Mouse (Mus musculus): ENCODE results near the gene Pigb. TPM values are rescaled to one million over a fixed set of nuclear protein-coding genes. Genes with fewer than 3 reads are reported as not detected.

Gene Pigb
- polyA plus RNA-seq, 1 experiment from 2014 or later, result 15.0 TPM

GRCm38 (mm10) chr9:73039222-73039945 is 794 bp downstream of the Pigb start:
- WGBS, result under 1% methylated on average over 49 of the region's 49 CpGs
- Histone ChIP-seq H3K4me3 (peak overlapping the region; percentile 86), H3K9me3 (no peaks in the 10 kb centered on the region), H3K27ac (peak overlapping the region; percentile 92), H3K27me3 (ENCODE audit: insufficient read depth, poor library complexity, severe bottlenecking) (no peaks in the 10 kb centered on the region), H3K36me3 (peaks cover 16% of the 10 kb centered on the region), H3K4me1 (replicated peaks) (peaks cover 17% of the 10 kb centered on the region)
- DNase-seq (ENCODE audit: low spot score), result peak; percentile 93

GRCm38 (mm10) chr9:73033406-73033805 is 6.8 kb downstream of the Pigb start:
- WGBS, result 96% methylated on average over 1 of the region's 1 CpGs
- Histone ChIP-seq H3K27me3 (ENCODE audit: insufficient read depth, poor library complexity, severe bottlenecking) (no peaks in the 10 kb centered on the region), H3K9me3 (no peaks in the 10 kb centered on the region), H3K4me3 (no peak overlapping the region), H3K36me3 (peaks cover 71% of the 10 kb centered on the region), H3K4me1 (replicated peaks) (no peaks in the 10 kb centered on the region), H3K27ac (no peak overlapping the region)
- no peak for DNase-seq (ENCODE audit: low spot score)

GRCm38 (mm10) chr9:73031421-73031820 is 8.8 kb downstream of the Pigb start:
- WGBS, result 68% methylated on average over 4 of the region's 4 CpGs
- peaks cover 2% of the 10 kb centered on the region for H3K4me1 ChIP-seq (replicated peaks)
- H3K4me3 ChIP-seq, result no peak overlapping the region
- H3K27ac ChIP-seq, result no peak overlapping the region
- DNase-seq (ENCODE audit: low spot score), result no peak
- H3K36me3 ChIP-seq, result peaks cover 80% of the 10 kb centered on the region
- no peaks in the 10 kb centered on the region for H3K27me3 ChIP-seq (ENCODE audit: insufficient read depth, poor library complexity, severe bottlenecking)
- no peaks in the 10 kb centered on the region for H3K9me3 ChIP-seq

GRCm38 (mm10) chr9:73030443-73030842 is 9.7 kb downstream of the Pigb start:
- Histone ChIP-seq H3K27ac (no peak overlapping the region), H3K36me3 (peaks cover 73% of the 10 kb centered on the region), H3K27me3 (ENCODE audit: insufficient read depth, poor library complexity, severe bottlenecking) (no peaks in the 10 kb centered on the region), H3K9me3 (no peaks in the 10 kb centered on the region), H3K4me1 (replicated peaks) (peaks cover 10% of the 10 kb centered on the region), H3K4me3 (no peak overlapping the region)
- DNase-seq (ENCODE audit: low spot score), result no peak
- WGBS, result 95% methylated on average over 1 of the region's 1 CpGs

- Histone ChIP-seq H3K36me3 (peaks cover 50% of the 10 kb centered on the region), H3K4me1 (replicated peaks) (peaks cover 10% of the 10 kb centered on the region), H3K4me3 (peak overlapping the region; percentile 26), H3K27ac (peak overlapping the region; percentile 62), H3K9me3 (no peaks in the 10 kb centered on the region), H3K27me3 (ENCODE audit: insufficient read depth, poor library complexity, severe bottlenecking) (no peaks in the 10 kb centered on the region)
- peak; percentile 32 for DNase-seq (ENCODE audit: low spot score)
- 18% methylated on average over 17 of the region's 17 CpGs for WGBS
These were observed 14.2 kb downstream of the Pigb start for GRCm38 (mm10) chr9:73025818-73026636.

- Histone ChIP-seq H3K27me3 (ENCODE audit: insufficient read depth, poor library complexity, severe bottlenecking) (no peaks in the 10 kb centered on the region), H3K4me3 (no peak overlapping the region), H3K36me3 (peaks cover 68% of the 10 kb centered on the region), H3K9me3 (no peaks in the 10 kb centered on the region), H3K4me1 (replicated peaks) (peaks cover under 1% of the 10 kb centered on the region; the same call in 1 of the 2 replicates), H3K27ac (no peak overlapping the region)
- WGBS, result 92% methylated on average over 5 of the region's 5 CpGs
- DNase-seq (ENCODE audit: low spot score), result no peak
These were observed 19.5 kb downstream of the Pigb start for GRCm38 (mm10) chr9:73020566-73021097.

- no peak overlapping the region for H3K4me3 ChIP-seq
- 93% methylated on average over 10 of the region's 10 CpGs for WGBS
- no peaks in the 10 kb centered on the region for H3K9me3 ChIP-seq
- H3K27me3 ChIP-seq (ENCODE audit: insufficient read depth, poor library complexity, severe bottlenecking), result no peaks in the 10 kb centered on the region
- no peaks in the 10 kb centered on the region for H3K4me1 ChIP-seq (replicated peaks)
- H3K36me3 ChIP-seq, result peaks cover 76% of the 10 kb centered on the region
- DNase-seq (ENCODE audit: low spot score), result no peak
- H3K27ac ChIP-seq, result no peak overlapping the region
These were observed 20.3 kb downstream of the Pigb start for GRCm38 (mm10) chr9:73019841-73020240.

GRCm38 (mm10) chr9:73014724-73015123 is 25.5 kb downstream of the Pigb start:
- peaks cover 92% of the 10 kb centered on the region for H3K36me3 ChIP-seq
- no peaks in the 10 kb centered on the region for H3K9me3 ChIP-seq
- no peak overlapping the region for H3K27ac ChIP-seq
- DNase-seq (ENCODE audit: low spot score), result no peak
- 91% methylated on average over 13 of the region's 13 CpGs for WGBS
- H3K27me3 ChIP-seq (ENCODE audit: insufficient read depth, poor library complexity, severe bottlenecking), result no peaks in the 10 kb centered on the region
- no peaks in the 10 kb centered on the region for H3K4me1 ChIP-seq (replicated peaks)
- no peak overlapping the region for H3K4me3 ChIP-seq

GRCm38 (mm10) chr9:73012629-73013028 is 27.5 kb downstream of the Pigb start:
- DNase-seq (ENCODE audit: low spot score), result no peak
- no peaks in the 10 kb centered on the region for H3K9me3 ChIP-seq
- no peak overlapping the region for H3K4me3 ChIP-seq
- H3K27ac ChIP-seq, result no peak overlapping the region
- H3K36me3 ChIP-seq, result peaks cover 71% of the 10 kb centered on the region
- 89% methylated on average over 4 of the region's 4 CpGs for WGBS
- no peaks in the 10 kb centered on the region for H3K27me3 ChIP-seq (ENCODE audit: insufficient read depth, poor library complexity, severe bottlenecking)
- H3K4me1 ChIP-seq (replicated peaks), result no peaks in the 10 kb centered on the region

- WGBS, result 75% methylated on average over 3 of the region's 3 CpGs
- no peak for DNase-seq (ENCODE audit: low spot score)
These were observed 31.8 kb downstream of the Pigb start for GRCm38 (mm10) chr9:73008384-73008783.

GRCm38 (mm10) chr9:73006175-73006574 is 34.0 kb downstream of the Pigb start:
- H3K9me3 ChIP-seq, result no peaks in the 10 kb centered on the region
- H3K4me3 ChIP-seq, result no peak overlapping the region
- H3K27ac ChIP-seq, result no peak overlapping the region
- H3K27me3 ChIP-seq (ENCODE audit: insufficient read depth, poor library complexity, severe bottlenecking), result no peaks in the 10 kb centered on the region
- no peak for DNase-seq (ENCODE audit: low spot score)
- WGBS, result 89% methylated on average over 3 of the region's 3 CpGs
- H3K4me1 ChIP-seq (replicated peaks), result no peaks in the 10 kb centered on the region
- peaks cover 30% of the 10 kb centered on the region for H3K36me3 ChIP-seq

More at GRCm38 (mm10) chr9:73008384-73008783, 31.8 kb downstream of the Pigb start:
- Histone ChIP-seq H3K4me3 (no peak overlapping the region), H3K36me3 (peaks cover 44% of the 10 kb centered on the region), H3K9me3 (no peaks in the 10 kb centered on the region), H3K4me1 (replicated peaks) (no peaks in the 10 kb centered on the region), H3K27me3 (ENCODE audit: insufficient read depth, poor library complexity, severe bottlenecking) (no peaks in the 10 kb centered on the region), H3K27ac (no peak overlapping the region)

- no peak overlapping the region for H3K4me3 ChIP-seq
- H3K9me3 ChIP-seq, result no peaks in the 10 kb centered on the region
- no peak for DNase-seq (ENCODE audit: low spot score)
- peaks cover 24% of the 10 kb centered on the region for H3K36me3 ChIP-seq
- no peaks in the 10 kb centered on the region for H3K27me3 ChIP-seq (ENCODE audit: insufficient read depth, poor library complexity, severe bottlenecking)
- H3K27ac ChIP-seq, result no peak overlapping the region
- WGBS, result 92% methylated on average over 6 of the region's 6 CpGs
- no peaks in the 10 kb centered on the region for H3K4me1 ChIP-seq (replicated peaks)
These were observed 35.1 kb downstream of the Pigb start for GRCm38 (mm10) chr9:73005106-73005505.

GRCm38 (mm10) chr9:73004076-73004475 is 36.1 kb downstream of the Pigb start:
- 87% methylated on average over 8 of the region's 8 CpGs for WGBS
- no peaks in the 10 kb centered on the region for H3K4me1 ChIP-seq (replicated peaks)
- no peaks in the 10 kb centered on the region for H3K27me3 ChIP-seq (ENCODE audit: insufficient read depth, poor library complexity, severe bottlenecking)
- peaks cover 21% of the 10 kb centered on the region for H3K36me3 ChIP-seq
- H3K27ac ChIP-seq, result no peak overlapping the region
- H3K9me3 ChIP-seq, result no peaks in the 10 kb centered on the region
- no peak for DNase-seq (ENCODE audit: low spot score)
- no peak overlapping the region for H3K4me3 ChIP-seq
